Mouse (Mus musculus): ENCODE data around the gene Pitx3. TPM values are rescaled to one million over a fixed set of nuclear protein-coding genes. Genes with fewer than 3 reads are reported as not detected.
"Not testable (repeated sequence)": the region's sequence is repeated elsewhere in the genome, so short reads cannot be mapped to it uniquely, and the experiment has no call there.

The Pitx3 gene
- total and polyA plus RNA-seq, 2 experiments from 2014 or later, result 0.41 TPM; not detected in 1

- no peak for DNase-seq
- no peaks in the 10 kb centered on the region for H3K27me3 ChIP-seq (ENCODE audit: insufficient read depth, low read length)
- no peaks in the 10 kb centered on the region for H3K9me3 ChIP-seq (ENCODE audit: low read length)
- H3K9ac ChIP-seq, result no peak overlapping the region
- no peak overlapping the region for H3K27ac ChIP-seq (ENCODE audit: low read depth, low read length)
- no peak overlapping the region for H3K4me3 ChIP-seq (ENCODE audit: low read depth, low read length)
- no peaks in the 10 kb centered on the region for H3K4me1 ChIP-seq (ENCODE audit: insufficient read depth)
- no peak overlapping the region for H3K4me2 ChIP-seq (ENCODE audit: low read depth)
- TF ChIP-seq CTCF (IDR thresholded peaks at IDR 0.05; ENCODE audit: low read depth), result no peak
- WGBS, result 84% methylated on average over 5 of the region's 5 CpGs
- ATAC-seq, result no peak
- H3K36me3 ChIP-seq (ENCODE audit: insufficient read depth), result peaks cover 12% of the 10 kb centered on the region; the same call in 1 of the 2 replicates
Observed at GRCm38 (mm10) chr19:46172541-46172940, 24.4 kb upstream of the Pitx3 start.

GRCm38 (mm10) chr19:46169913-46170312, 21.8 kb upstream of the Pitx3 start:
- no peak for ATAC-seq
- Histone ChIP-seq H3K27me3 (ENCODE audit: insufficient read depth, low read length) (no peaks in the 10 kb centered on the region), H3K9me3 (ENCODE audit: low read length) (no peaks in the 10 kb centered on the region), H3K36me3 (ENCODE audit: insufficient read depth) (peaks cover 24% of the 10 kb centered on the region; the same call in 1 of the 2 replicates), H3K9ac (no peak overlapping the region), H3K4me3 (ENCODE audit: low read depth, low read length) (no peak overlapping the region), H3K4me2 (ENCODE audit: low read depth) (no peak overlapping the region), H3K4me1 (ENCODE audit: insufficient read depth) (no peaks in the 10 kb centered on the region), H3K27ac (ENCODE audit: low read depth, low read length) (no peak overlapping the region)
- WGBS, result 54% methylated on average over 1 of the region's 1 CpGs
- no peak for DNase-seq
- no peak for TF ChIP-seq CTCF (IDR thresholded peaks at IDR 0.05; ENCODE audit: low read depth)

- H3K27ac ChIP-seq (ENCODE audit: low read depth, low read length), result no peak overlapping the region
- WGBS, result 67% methylated on average over 3 of the region's 3 CpGs
- DNase-seq (no peak), ATAC-seq (no peak)
- no peak for TF ChIP-seq CTCF (IDR thresholded peaks at IDR 0.05; ENCODE audit: low read depth)
- no peaks in the 10 kb centered on the region for H3K4me1 ChIP-seq (ENCODE audit: insufficient read depth)
- H3K9me3 ChIP-seq (ENCODE audit: low read length), result no peaks in the 10 kb centered on the region
- H3K9ac ChIP-seq, result no peak overlapping the region
- H3K36me3 ChIP-seq (ENCODE audit: insufficient read depth), result peaks cover 28% of the 10 kb centered on the region; the same call in 1 of the 2 replicates
- H3K4me2 ChIP-seq (ENCODE audit: low read depth), result no peak overlapping the region
- no peaks in the 10 kb centered on the region for H3K27me3 ChIP-seq (ENCODE audit: insufficient read depth, low read length)
- H3K4me3 ChIP-seq (ENCODE audit: low read depth, low read length), result no peak overlapping the region
Observed at GRCm38 (mm10) chr19:46169396-46169795, 21.3 kb upstream of the Pitx3 start.

- H3K9ac ChIP-seq; H3K27me3 ChIP-seq (ENCODE audit: insufficient read depth, low read length); DNase-seq; H3K4me3 ChIP-seq (ENCODE audit: low read depth, low read length); H3K4me1 ChIP-seq (ENCODE audit: insufficient read depth); H3K4me2 ChIP-seq (ENCODE audit: low read depth); H3K27ac ChIP-seq (ENCODE audit: low read depth, low read length); H3K9me3 ChIP-seq (ENCODE audit: low read length); ATAC-seq: not testable (repeated sequence)
- WGBS, result 100% methylated on average over 1 of the region's 2 CpGs
- H3K36me3 ChIP-seq (ENCODE audit: insufficient read depth), result peaks cover 30% of the 10 kb centered on the region; the same call in 1 of the 2 replicates
Observed at GRCm38 (mm10) chr19:46167169-46167568, 19.0 kb upstream of the Pitx3 start.

GRCm38 (mm10) chr19:46165950-46166349, 17.8 kb upstream of the Pitx3 start:
- Histone ChIP-seq H3K4me1 (ENCODE audit: insufficient read depth) (no peaks in the 10 kb centered on the region), H3K36me3 (ENCODE audit: insufficient read depth) (peaks cover 23% of the 10 kb centered on the region; the same call in 1 of the 2 replicates), H3K27ac (ENCODE audit: low read depth, low read length) (no peak overlapping the region), H3K4me3 (ENCODE audit: low read depth, low read length) (no peak overlapping the region), H3K9ac (no peak overlapping the region), H3K4me2 (ENCODE audit: low read depth) (no peak overlapping the region), H3K27me3 (ENCODE audit: insufficient read depth, low read length) (no peaks in the 10 kb centered on the region), H3K9me3 (ENCODE audit: low read length) (no peaks in the 10 kb centered on the region)
- DNase-seq (no peak), ATAC-seq (no peak)
- no peak for TF ChIP-seq CTCF (IDR thresholded peaks at IDR 0.05; ENCODE audit: low read depth)
- 93% methylated on average over 3 of the region's 3 CpGs for WGBS

GRCm38 (mm10) chr19:46152127-46152803, 4.1 kb upstream of the Pitx3 start, which contains the start of gene Gbf1:
Gene Gbf1 (plus strand): TSS chr19:46152509.
- H3K27me3 ChIP-seq (ENCODE audit: insufficient read depth, low read length), result peaks cover 30% of the 10 kb centered on the region
- peak within 1 kb of the TSS; percentile 69 for H3K9ac ChIP-seq
- DNase-seq (peak; percentile 98), ATAC-seq (peak; percentile 98)
- no peaks in the 10 kb centered on the region for H3K9me3 ChIP-seq (ENCODE audit: low read length)
- peaks cover 27% of the 10 kb centered on the region; the same call in 1 of the 2 replicates for H3K4me1 ChIP-seq (ENCODE audit: insufficient read depth)
- H3K4me2 ChIP-seq (ENCODE audit: low read depth), result peak within 1 kb of the TSS; percentile 69
- H3K36me3 ChIP-seq (ENCODE audit: insufficient read depth), result no peaks in the 10 kb centered on the region
- TF ChIP-seq CTCF (IDR thresholded peaks at IDR 0.05; ENCODE audit: low read depth), result no peak
- WGBS, result 2% methylated on average over 37 of the region's 37 CpGs
- H3K4me3 ChIP-seq (ENCODE audit: low read depth, low read length), result peak within 1 kb of the TSS; percentile 69
- peak within 1 kb of the TSS; percentile 74 for H3K27ac ChIP-seq (ENCODE audit: low read depth, low read length)

GRCm38 (mm10) chr19:46149091-46149490, 965 bp upstream of the Pitx3 start:
- 28% methylated on average over 12 of the region's 12 CpGs for WGBS
- Histone ChIP-seq H3K4me3 (ENCODE audit: low read depth, low read length) (peak overlapping the region; percentile 40; the same call in 1 of the 2 replicates), H3K4me2 (ENCODE audit: low read depth) (peak overlapping the region; percentile 83; the same call in 1 of the 2 replicates), H3K9me3 (ENCODE audit: low read length) (no peaks in the 10 kb centered on the region), H3K27ac (ENCODE audit: low read depth, low read length) (no peak overlapping the region), H3K9ac (no peak overlapping the region), H3K27me3 (ENCODE audit: insufficient read depth, low read length) (peaks cover 52% of the 10 kb centered on the region), H3K36me3 (ENCODE audit: insufficient read depth) (no peaks in the 10 kb centered on the region), H3K4me1 (ENCODE audit: insufficient read depth) (peaks cover 24% of the 10 kb centered on the region; the same call in 1 of the 2 replicates)
- ATAC-seq (no peak), DNase-seq (no peak)
- TF ChIP-seq CTCF (IDR thresholded peaks at IDR 0.05; ENCODE audit: low read depth), result no peak
